Mouse (Mus musculus) G1E (cell line): ENCODE data around the gene Grm5.

Experiments
- CTCF ChIP-seq: IDR thresholded peaks from 2 replicates; pipeline ENCODE4 v1.5.1; 2012; ENCODE audit warnings: low read depth, low read length, inconsistent platforms, mixed read lengths
- GATA1 ChIP-seq: IDR thresholded peaks from 2 replicates; pipeline ENCODE4 v1.6.1; 2012; ENCODE audit warnings: borderline replicate concordance, low read length, inconsistent platforms, mixed read lengths
- POLR2AphosphoS5 ChIP-seq: IDR thresholded peaks from 2 replicates; pipeline ENCODE4 v1.6.1; 2012; ENCODE audit warnings: low read depth, low read length, inconsistent platforms; ENCODE audit not compliant: insufficient replicate concordance
- TAL1 ChIP-seq: conservative IDR thresholded peaks from 2 replicates; pipeline ENCODE4 v1.6.1; 2012; ENCODE audit warnings: low read depth, low read length, inconsistent platforms, mixed read lengths

DNA sequence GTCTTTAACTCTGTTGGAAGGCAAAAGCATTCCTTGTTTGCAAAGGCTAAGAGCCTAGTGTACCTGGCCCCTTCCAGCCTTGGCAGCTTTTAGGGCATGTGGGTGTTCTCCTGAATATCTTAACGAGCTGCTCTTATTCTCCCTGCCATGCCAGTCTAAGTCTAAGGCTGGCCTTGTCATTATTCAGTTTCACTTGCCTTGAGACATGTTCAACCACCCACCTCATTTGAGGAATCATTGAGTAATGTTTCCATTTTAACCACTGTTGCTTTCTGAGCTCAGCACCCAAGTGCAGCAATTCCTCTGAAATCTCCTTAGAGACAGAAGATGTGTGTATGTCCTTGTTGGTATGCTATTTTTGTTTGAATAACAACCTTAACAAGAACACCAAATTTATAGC lies 134.7 kb downstream of the Grm5 start:
- TF ChIP-seq CTCF = no peak
- no peak for TF ChIP-seq POLR2AphosphoS5
- TF ChIP-seq TAL1 = no peak
- no peak for TF ChIP-seq GATA1
